Mouse (Mus musculus) embryonic facial prominence, embryonic 14.5 days (tissue): Measurements from ENCODE around the gene Edar. TPM values are rescaled to one million over a fixed set of nuclear protein-coding genes. Genes with fewer than 3 reads are reported as not detected.

Source experiments
- ATAC-seq: fragments of 200-750 bp; cut with Nextera tagmentation; 2 replicates; pipeline ENCODE4 v1.8.0; 2017; ENCODE audit warnings: low read depth, moderate number of reproducible peaks, moderate TSS enrichment
- DNase-seq: peaks from one replicate; pipeline ENCODE4 v3.0.0-alpha.2; 2015; ENCODE audit warnings: low spot score
- H3K27ac ChIP-seq: fragments of 300-500 bp; sonication (generic); replicated peaks from 2 replicates; pipeline ENCODE4 v1.5.1; 2014; ENCODE audit warnings: low read depth, mild to moderate bottlenecking, low read length, moderate library complexity
- H3K27me3 ChIP-seq: fragments of 300-500 bp; sonication (generic); replicated peaks from 2 replicates; pipeline ENCODE4 v1.6.1; 2014; ENCODE audit warnings: low read length; ENCODE audit not compliant: control insufficient read depth, insufficient read depth
- H3K36me3 ChIP-seq: fragments of 300-500 bp; sonication (generic); 2 replicates; pipeline ENCODE4 v1.6.1; 2014; ENCODE audit warnings: low read length, mixed read lengths; ENCODE audit not compliant: control insufficient read depth, insufficient read depth
- H3K4me1 ChIP-seq: fragments of 300-500 bp; sonication (generic); 2 replicates; pipeline ENCODE4 v1.6.1; 2014; ENCODE audit warnings: antibody characterized with exemption, low read length; ENCODE audit not compliant: control insufficient read depth, insufficient read depth
- H3K4me2 ChIP-seq: fragments of 300-500 bp; sonication (generic); 2 replicates; pipeline ENCODE4 v1.6.1; 2014; ENCODE audit warnings: low read depth, mild to moderate bottlenecking, low read length, moderate library complexity, mixed read lengths
- H3K4me3 ChIP-seq: fragments of 300-500 bp; sonication (generic); 2 replicates; pipeline ENCODE4 v1.5.1; 2014; ENCODE audit warnings: low read depth, mild to moderate bottlenecking, low read length
- H3K9ac ChIP-seq: fragments of 300-500 bp; sonication (generic); 2 replicates; pipeline ENCODE4 v1.6.1; 2014; ENCODE audit warnings: low read depth, mild to moderate bottlenecking, low read length, moderate library complexity, mixed read lengths
- H3K9me3 ChIP-seq: fragments of 300-500 bp; sonication (generic); 2 replicates; pipeline ENCODE4 v1.6.1; 2016; ENCODE audit warnings: low read length; ENCODE audit not compliant: control insufficient read depth
- WGBS: fragments of 180-500 bp; shearing (Covaris S2); extraction: QIAGEN DNeasy Blood & Tissue Kit; methylation state at CpG from one replicate; pipeline ENCODE4 v1.1.7; 2014; 5-methylcytosine and 5-hydroxymethylcytosine counted together
- polyA plus RNA-seq: library from polyadenylated mRNA; unstranded; fragments of >200 nt; fragmentation: Nextera tagmentation; extraction: Ambion mirVana; gene quantifications from 2 replicates; pipeline ENCODE4 v1.2.1, GENCODE M21; 2014

The Edar gene
- polyA plus RNA-seq, 1 experiment from 2014 or later: 1.4 TPM

DNA sequence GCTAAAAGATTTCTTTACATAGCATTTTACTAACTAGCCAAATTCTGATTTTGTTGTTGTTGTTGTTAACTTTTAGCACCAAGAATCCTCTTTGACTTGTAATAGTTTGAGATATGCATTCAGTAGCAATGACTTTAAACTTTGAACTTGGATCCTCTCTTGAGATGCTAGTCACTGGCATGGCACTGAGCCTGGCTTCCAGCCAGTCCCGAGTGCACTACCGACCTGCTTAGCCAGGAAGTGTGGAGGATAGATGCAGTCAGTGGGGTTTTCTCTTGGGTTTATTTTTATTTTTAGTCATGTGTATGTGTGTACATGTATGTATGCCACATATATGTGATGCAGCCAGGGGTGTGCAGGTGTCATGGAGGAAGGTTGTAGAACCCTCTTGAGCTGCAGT, 17.7 kb downstream of the Edar start:
- H3K9ac ChIP-seq: no peak overlapping the region
- no peaks in the 10 kb centered on the region for H3K27me3 ChIP-seq
- 64% methylated on average over 2 of the region's 2 CpGs for WGBS
- no peak overlapping the region for H3K4me3 ChIP-seq
- no peak overlapping the region for H3K4me2 ChIP-seq
- peaks cover under 1% of the 10 kb centered on the region for H3K4me1 ChIP-seq
- ATAC-seq: no peak
- no peaks in the 10 kb centered on the region for H3K36me3 ChIP-seq
- H3K9me3 ChIP-seq: no peaks in the 10 kb centered on the region
- H3K27ac ChIP-seq: no peak overlapping the region
- no peak for DNase-seq

DNA sequence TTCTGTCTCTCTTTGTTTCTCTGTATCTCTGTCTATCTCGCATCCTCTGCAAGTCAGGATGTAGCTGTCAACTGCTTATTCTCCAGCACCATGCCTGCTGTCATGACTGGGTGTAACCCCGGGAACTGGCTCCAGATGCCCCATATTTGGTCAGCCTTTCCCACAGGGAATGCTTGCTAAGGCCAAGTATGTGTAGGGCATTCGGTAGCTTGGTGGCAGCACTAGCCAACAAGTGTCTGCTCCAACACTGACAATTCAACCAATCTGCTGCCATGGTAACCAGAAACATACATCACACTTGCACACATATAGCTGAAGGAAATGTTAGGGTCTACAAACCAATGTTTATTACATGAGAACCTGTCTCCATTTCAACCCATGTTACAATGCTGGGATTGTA, 21.8 kb downstream of the Edar start:
- 79% methylated on average over 3 of the region's 3 CpGs for WGBS
- DNase-seq (no peak), ATAC-seq (no peak)
- H3K4me3 ChIP-seq: no peak overlapping the region
- H3K27me3 ChIP-seq: no peaks in the 10 kb centered on the region
- no peak overlapping the region for H3K27ac ChIP-seq
- no peak overlapping the region for H3K9ac ChIP-seq
- H3K36me3 ChIP-seq: no peaks in the 10 kb centered on the region
- H3K4me1 ChIP-seq: peaks cover 16% of the 10 kb centered on the region
- H3K9me3 ChIP-seq: no peaks in the 10 kb centered on the region
- no peak overlapping the region for H3K4me2 ChIP-seq

DNA sequence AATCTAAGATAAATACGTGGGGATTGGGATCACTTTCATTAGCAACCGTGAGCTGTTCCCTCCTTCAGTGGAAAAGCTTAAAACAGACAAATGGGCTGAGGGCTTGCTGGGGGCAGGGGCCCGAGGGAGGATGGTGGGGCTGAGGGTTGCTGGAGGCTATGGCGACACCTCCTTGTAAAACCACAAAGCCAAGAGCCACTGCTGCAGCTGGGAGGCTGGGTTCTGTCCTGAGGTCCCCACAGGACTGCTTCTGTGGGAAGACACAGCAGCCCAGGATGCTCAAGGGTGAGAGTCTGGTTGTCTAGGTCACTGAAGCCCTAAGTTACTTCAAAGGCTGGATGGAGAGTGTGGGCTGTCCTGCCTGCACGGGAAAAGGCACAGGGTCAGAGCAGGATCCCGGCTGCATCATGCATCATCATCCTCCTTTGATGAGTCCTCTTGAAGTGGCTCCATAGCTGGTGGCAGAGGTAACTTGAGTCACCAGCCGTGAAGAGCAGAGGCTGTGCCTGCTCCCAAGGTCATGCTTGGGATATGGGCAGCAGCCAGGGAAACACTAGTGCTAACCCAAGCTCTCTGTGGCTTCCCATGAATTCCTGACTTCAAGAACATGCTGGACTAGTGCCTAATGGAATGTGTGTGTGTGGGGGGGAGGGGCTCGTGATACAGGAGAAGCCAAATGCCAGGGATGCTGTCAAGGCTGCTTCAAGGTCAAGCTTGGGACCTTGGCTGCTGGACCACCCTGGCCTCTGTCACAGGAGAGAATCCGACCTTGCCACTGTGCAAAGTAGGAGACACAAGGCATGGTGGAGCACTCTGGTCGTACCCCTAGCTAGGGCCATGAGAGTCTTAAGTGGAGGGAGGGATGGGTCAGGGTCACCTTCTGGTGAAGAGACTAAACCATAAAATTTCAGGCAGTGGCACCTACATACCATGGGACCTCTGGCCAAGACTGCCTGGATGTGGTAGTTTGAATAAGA, 22.7 kb downstream of the Edar start:
- DNase-seq (peak; percentile 30), ATAC-seq (peak; percentile 56; the same call in 1 of the 2 replicates)
- Histone ChIP-seq H3K9ac (no peak overlapping the region), H3K27me3 (no peaks in the 10 kb centered on the region), H3K27ac (no peak overlapping the region; the same call in 1 of the 2 replicates), H3K36me3 (no peaks in the 10 kb centered on the region), H3K4me1 (peaks cover 16% of the 10 kb centered on the region), H3K4me2 (peak overlapping the region; percentile 22), H3K4me3 (no peak overlapping the region), H3K9me3 (no peaks in the 10 kb centered on the region)
- WGBS: 32% methylated on average over 10 of the region's 10 CpGs

DNA sequence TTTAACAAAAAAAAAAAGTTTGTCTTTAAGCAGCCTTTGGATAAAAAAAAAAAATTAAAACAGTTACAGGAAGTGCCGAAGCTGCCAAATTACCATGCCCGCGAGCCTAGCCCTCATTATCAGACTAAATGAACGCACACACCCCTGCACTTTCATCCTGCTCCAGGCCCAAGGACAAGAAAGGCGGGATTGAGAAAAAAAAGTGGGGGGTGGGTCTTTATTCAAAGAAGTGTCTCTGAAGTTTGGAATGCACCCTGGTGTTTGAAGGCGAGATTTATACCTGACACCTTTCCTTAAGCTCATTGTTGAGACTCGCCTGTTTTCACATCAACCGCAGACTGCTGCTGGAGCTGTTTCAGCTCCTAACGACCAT, 23.4 kb downstream of the Edar start:
- no peak overlapping the region for H3K27ac ChIP-seq
- no peaks in the 10 kb centered on the region for H3K36me3 ChIP-seq
- no peak overlapping the region for H3K9ac ChIP-seq
- WGBS: 3% methylated on average over 9 of the region's 9 CpGs
- H3K27me3 ChIP-seq: no peaks in the 10 kb centered on the region
- DNase-seq (peak; percentile 89), ATAC-seq (peak; percentile 86)
- H3K4me2 ChIP-seq: peak overlapping the region; percentile 22
- no peaks in the 10 kb centered on the region for H3K9me3 ChIP-seq
- peaks cover 16% of the 10 kb centered on the region for H3K4me1 ChIP-seq
- 0 out of 2 replicates have a peak overlapping the region, but pooled peaks have one; percentile 6 for H3K4me3 ChIP-seq

DNA sequence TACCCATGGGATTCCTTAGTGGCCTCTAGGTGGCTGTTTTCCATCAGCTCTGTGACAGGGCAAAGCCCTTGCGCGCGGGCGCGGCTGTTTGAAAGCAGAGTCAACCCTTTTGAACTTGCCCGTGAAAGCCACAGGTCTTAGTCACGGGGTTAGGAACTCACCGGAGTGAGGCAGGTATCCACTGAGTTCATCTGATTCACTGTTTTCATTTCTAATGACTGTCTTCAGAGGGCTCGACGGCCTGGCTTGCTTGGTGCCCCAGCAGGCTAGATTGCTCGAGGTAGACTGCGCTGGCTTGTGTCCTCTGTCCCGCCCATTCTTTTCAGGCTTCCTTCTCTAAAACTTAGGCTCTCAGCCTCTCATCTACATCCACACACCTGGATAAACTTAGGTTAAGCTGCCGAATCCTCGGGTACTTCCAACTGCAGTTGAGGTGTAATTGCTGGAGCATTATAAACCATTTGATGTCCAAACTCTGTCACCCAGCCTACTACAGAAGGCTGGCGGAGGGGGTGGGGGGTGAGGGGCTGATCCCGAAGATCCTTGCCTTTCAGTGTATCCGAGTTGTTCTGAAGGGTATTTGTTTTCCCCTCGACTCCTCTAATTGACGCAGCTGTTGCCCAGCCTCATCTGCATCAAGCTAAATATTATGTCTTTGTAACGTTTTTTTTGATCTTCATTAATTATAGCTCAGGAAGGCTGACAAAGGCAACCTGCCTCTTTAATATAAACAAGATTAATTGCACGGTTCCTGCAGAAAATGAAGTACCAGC, 24.0 kb downstream of the Edar start:
- H3K27me3 ChIP-seq: no peaks in the 10 kb centered on the region
- 5% methylated on average over 22 of the region's 22 CpGs for WGBS
- peak; percentile 37 for ATAC-seq
- peak overlapping the region; percentile 22 for H3K4me2 ChIP-seq
- no peaks in the 10 kb centered on the region for H3K9me3 ChIP-seq
- H3K27ac ChIP-seq: no peak overlapping the region; the same call in 1 of the 2 replicates
- H3K36me3 ChIP-seq: no peaks in the 10 kb centered on the region
- DNase-seq: peak; percentile 38
- H3K9ac ChIP-seq: no peak overlapping the region
- peaks cover 16% of the 10 kb centered on the region for H3K4me1 ChIP-seq
- 0 out of 2 replicates have a peak overlapping the region, but pooled peaks have one; percentile 6 for H3K4me3 ChIP-seq

DNA sequence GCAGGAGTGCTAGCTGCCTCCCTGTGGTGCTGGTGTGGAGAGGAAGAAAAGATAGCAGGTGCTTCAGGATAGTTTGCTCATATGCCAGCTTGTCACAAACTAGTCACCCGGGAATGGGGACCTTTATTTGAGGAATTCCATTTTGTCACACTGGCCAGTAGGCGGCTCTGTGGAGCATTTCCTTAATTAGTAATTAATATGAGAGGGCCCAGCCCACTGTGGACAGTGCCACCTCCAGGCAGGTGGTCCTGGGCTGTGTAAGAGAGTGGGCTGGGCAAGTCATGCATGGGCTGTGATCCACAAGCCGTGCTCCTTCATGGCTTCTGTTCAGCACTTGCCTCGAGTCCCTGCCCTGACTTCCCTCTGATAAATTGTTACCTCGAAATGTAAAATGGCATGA, 26.7 kb downstream of the Edar start:
- H3K9me3 ChIP-seq: no peaks in the 10 kb centered on the region
- H3K4me2 ChIP-seq: no peak overlapping the region
- H3K36me3 ChIP-seq: no peaks in the 10 kb centered on the region
- H3K27me3 ChIP-seq: no peaks in the 10 kb centered on the region
- no peak overlapping the region for H3K4me3 ChIP-seq
- H3K4me1 ChIP-seq: peaks cover 16% of the 10 kb centered on the region
- no peak overlapping the region for H3K27ac ChIP-seq
- no peak for ATAC-seq
- DNase-seq: no peak
- 67% methylated on average over 5 of the region's 5 CpGs for WGBS
- H3K9ac ChIP-seq: no peak overlapping the region

DNA sequence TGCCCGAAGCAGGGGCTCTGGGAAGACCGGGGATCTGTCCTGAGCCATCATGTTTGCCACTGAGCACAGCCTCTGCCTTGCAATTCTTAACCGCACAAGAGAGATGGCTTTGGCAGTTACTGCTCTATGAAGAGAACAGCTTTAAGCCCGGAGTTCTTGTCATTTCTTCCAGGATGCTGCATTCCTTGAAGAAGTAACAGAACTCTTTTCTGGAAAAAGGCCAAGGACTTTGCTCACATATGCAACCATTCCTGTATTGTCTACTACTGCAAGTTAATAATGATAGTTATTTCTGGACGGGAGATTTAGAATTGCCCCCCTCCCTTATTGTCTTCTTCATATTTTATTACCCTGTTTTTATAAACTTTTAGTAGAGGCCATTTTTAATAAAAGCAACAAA, 30.8 kb downstream of the Edar start:
- 57% methylated on average over 5 of the region's 5 CpGs for WGBS
- no peaks in the 10 kb centered on the region for H3K9me3 ChIP-seq
- no peaks in the 10 kb centered on the region for H3K27me3 ChIP-seq
- ATAC-seq (no peak), DNase-seq (peak; percentile 83)
- H3K27ac ChIP-seq: no peak overlapping the region
- peaks cover 16% of the 10 kb centered on the region for H3K4me1 ChIP-seq
- H3K4me3 ChIP-seq: no peak overlapping the region
- no peak overlapping the region for H3K9ac ChIP-seq
- H3K36me3 ChIP-seq: no peaks in the 10 kb centered on the region
- no peak overlapping the region for H3K4me2 ChIP-seq

DNA sequence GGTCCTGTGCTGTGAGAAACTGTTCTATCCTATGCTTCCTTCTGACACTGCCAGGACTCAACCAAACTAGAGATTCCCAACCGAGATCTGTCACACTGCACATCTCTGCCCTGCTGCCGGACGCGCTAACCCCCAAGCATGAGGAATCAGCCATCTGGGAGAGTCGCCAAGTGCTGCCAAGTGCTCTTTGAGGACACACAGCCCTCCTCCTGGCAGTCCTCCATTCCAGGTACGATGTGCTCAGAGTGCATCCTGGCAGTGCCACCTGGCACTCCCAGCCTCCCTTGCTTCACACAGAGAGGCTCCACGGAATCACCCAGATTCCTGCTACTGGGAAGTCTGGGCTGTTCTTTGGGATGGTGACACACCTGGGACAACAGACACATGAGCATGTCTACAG, 31.3 kb downstream of the Edar start:
- no peak overlapping the region for H3K9ac ChIP-seq
- 83% methylated on average over 7 of the region's 7 CpGs for WGBS

More for the DNA sequence above, 31.3 kb downstream of the Edar start:
- H3K27me3 ChIP-seq: no peaks in the 10 kb centered on the region
- H3K27ac ChIP-seq: no peak overlapping the region
- no peaks in the 10 kb centered on the region for H3K9me3 ChIP-seq
- DNase-seq (peak; percentile 31), ATAC-seq (no peak)
- H3K4me3 ChIP-seq: no peak overlapping the region
- H3K4me2 ChIP-seq: no peak overlapping the region
- H3K36me3 ChIP-seq: no peaks in the 10 kb centered on the region
- H3K4me1 ChIP-seq: peaks cover 16% of the 10 kb centered on the region
